Mouse (Mus musculus): ENCODE results near the gene Cep19. TPM values are rescaled to one million over a fixed set of nuclear protein-coding genes. Genes with fewer than 3 reads are reported as not detected.
"Not testable (repeated sequence)": the region's sequence is repeated elsewhere in the genome, so short reads cannot be mapped to it uniquely, and the experiment has no call there.

The Cep19 gene
- polyA plus RNA-seq (2015; fragmentation: Nextera tagmentation; extraction: Ambion mirVana) = 27.0 and 28.7 TPM in 2 replicates

GRCm38 (mm10) chr16:32099638-32100150 is at the start of gene Cep19, which contains the start of gene Pigx:
Cep19 (plus strand) TSS chr16:32099800.
Pigx (minus strand) TSS chr16:32099740.
- ATAC-seq (ENCODE audit: insufficient read depth, low FRiP score) = peak; percentile 96

DNA sequence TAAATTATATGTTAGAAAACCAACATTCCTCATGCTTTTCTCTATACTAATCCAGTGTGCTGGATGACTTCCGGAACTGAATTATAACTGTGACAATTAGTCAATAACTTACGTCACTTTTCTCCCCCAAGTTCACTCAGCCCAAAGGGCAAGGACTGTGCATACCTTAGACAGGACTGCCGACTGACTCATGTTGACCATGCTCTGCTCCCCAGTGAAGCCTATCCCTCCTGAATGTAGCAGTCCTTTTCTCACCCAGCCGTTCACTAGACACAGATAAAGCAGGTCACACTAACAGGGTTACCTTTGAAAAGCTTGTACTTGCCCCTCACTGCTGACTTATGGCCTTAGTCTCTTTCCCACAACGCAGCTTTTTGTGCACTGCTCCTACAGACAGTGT is 40.8 kb upstream of the Cep19 start:
- 0 out of 2 replicates have a peak, but pooled peaks cover 4% of the 10 kb centered on the region for H3K36me3 ChIP-seq (ENCODE audit: control insufficient read depth, insufficient read depth, low read length)
- peak; percentile 62; the same call in 1 of the 2 replicates for ATAC-seq (ENCODE audit: insufficient read depth, low FRiP score)
- WGBS = 58% methylated on average over 5 of the region's 5 CpGs

More at GRCm38 (mm10) chr16:32099638-32100150, at the start of gene Cep19, which contains the start of gene Pigx:
- H3K9ac ChIP-seq (ENCODE audit: low read length) = peak within 1 kb of the TSS; percentile 87
- peak within 1 kb of the TSS; percentile 88 for H3K4me2 ChIP-seq (ENCODE audit: low read depth, low read length)
- peak within 1 kb of the TSS; percentile 78 for H3K27ac ChIP-seq (ENCODE audit: low read length)
- H3K4me1 ChIP-seq (ENCODE audit: control insufficient read depth, insufficient read depth, low read length) = peaks cover 11% of the 10 kb centered on the region; the same call in 1 of the 2 replicates
- H3K9me3 ChIP-seq (replicated peaks; ENCODE audit: control insufficient read depth, low read length) = no peaks in the 10 kb centered on the region
- under 1% methylated on average over 34 of the region's 34 CpGs for WGBS
- H3K36me3 ChIP-seq (ENCODE audit: control insufficient read depth, insufficient read depth, low read length) = peaks cover 6% of the 10 kb centered on the region; the same call in 1 of the 2 replicates
- H3K4me3 ChIP-seq (replicated peaks; ENCODE audit: low read length) = peak within 1 kb of the TSS; percentile 74
- H3K27me3 ChIP-seq (ENCODE audit: control insufficient read depth, insufficient read depth, low read length) = no peaks in the 10 kb centered on the region

DNA sequence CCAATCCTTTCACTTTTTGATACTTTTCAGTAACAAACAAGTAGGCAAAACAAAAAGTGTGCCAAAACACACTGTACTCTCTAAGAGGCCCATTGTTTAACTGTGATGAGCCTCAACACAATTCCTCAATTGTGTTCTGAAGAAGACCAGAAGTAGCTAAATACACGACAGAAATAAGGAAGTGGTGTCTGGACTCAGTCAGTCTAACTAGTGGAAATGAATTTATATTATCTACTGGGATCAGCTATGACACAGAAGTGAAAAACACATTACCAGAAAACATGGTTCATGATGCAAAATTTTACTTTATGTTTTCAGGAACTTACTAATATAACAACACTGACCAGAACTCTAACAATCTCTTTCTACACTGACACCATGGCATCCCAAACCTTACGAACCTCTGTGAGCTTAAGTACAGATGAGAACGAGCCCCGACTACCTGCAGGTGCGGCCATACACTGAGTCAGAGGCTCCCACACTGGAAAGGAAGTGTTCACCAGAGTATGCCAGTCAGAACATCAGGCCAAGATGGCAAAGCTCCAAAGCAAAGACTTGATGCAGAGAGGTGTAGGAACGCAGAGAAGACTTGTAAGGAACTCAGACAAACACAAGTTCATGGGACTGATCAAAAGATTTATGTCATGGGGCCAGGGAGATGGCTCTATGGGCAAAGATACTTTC is 39.6 kb upstream of the Cep19 start:
- H3K36me3 ChIP-seq (ENCODE audit: control insufficient read depth, insufficient read depth, low read length) = 0 out of 2 replicates have a peak, but pooled peaks cover 4% of the 10 kb centered on the region
- H3K4me3 ChIP-seq (replicated peaks; ENCODE audit: low read length) = no peak overlapping the region
- no peak overlapping the region for H3K4me2 ChIP-seq (ENCODE audit: low read depth, low read length)
- no peak overlapping the region for H3K27ac ChIP-seq (ENCODE audit: low read length)
- 0 out of 2 replicates have a peak, but pooled peaks cover 11% of the 10 kb centered on the region for H3K4me1 ChIP-seq (ENCODE audit: control insufficient read depth, insufficient read depth, low read length)
- 57% methylated on average over 6 of the region's 6 CpGs for WGBS
- no peaks in the 10 kb centered on the region for H3K9me3 ChIP-seq (replicated peaks; ENCODE audit: control insufficient read depth, low read length)
- no peaks in the 10 kb centered on the region for H3K27me3 ChIP-seq (ENCODE audit: control insufficient read depth, insufficient read depth, low read length)
- no peak for ATAC-seq (ENCODE audit: insufficient read depth, low FRiP score)
- H3K9ac ChIP-seq (ENCODE audit: low read length) = no peak overlapping the region

More for the DNA sequence above, 40.8 kb upstream of the Cep19 start:
- Histone ChIP-seq H3K4me1 (ENCODE audit: control insufficient read depth, insufficient read depth, low read length) (0 out of 2 replicates have a peak, but pooled peaks cover 9% of the 10 kb centered on the region), H3K27me3 (ENCODE audit: control insufficient read depth, insufficient read depth, low read length) (no peaks in the 10 kb centered on the region), H3K9me3 (replicated peaks; ENCODE audit: control insufficient read depth, low read length) (no peaks in the 10 kb centered on the region), H3K4me3 (replicated peaks; ENCODE audit: low read length) (no peak overlapping the region), H3K9ac (ENCODE audit: low read length) (no peak overlapping the region), H3K4me2 (ENCODE audit: low read depth, low read length) (no peak overlapping the region), H3K27ac (ENCODE audit: low read length) (no peak overlapping the region)

DNA sequence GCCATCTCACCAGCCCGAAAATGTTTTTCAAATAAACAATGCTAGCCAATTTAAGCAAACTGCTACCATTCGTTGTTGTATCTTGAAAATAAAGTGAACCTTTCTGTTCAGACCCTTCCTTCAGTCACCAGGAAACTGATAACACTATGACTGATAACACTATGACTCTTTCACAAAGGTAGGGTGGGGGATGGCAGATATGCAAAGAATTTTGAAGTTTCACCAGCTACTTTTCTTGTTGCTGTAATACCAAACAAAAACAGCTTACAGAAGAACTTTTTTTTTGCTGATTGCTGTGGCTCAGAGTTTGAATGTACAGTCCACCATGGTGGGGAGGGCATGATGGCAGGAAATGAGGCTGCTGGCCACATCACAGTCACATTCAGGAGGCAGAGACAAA is 37.4 kb upstream of the Cep19 start:
- Histone ChIP-seq H3K9me3 (replicated peaks; ENCODE audit: control insufficient read depth, low read length) (no peaks in the 10 kb centered on the region), H3K36me3 (ENCODE audit: control insufficient read depth, insufficient read depth, low read length) (no peaks in the 10 kb centered on the region), H3K4me1 (ENCODE audit: control insufficient read depth, insufficient read depth, low read length) (peaks cover 11% of the 10 kb centered on the region; the same call in 1 of the 2 replicates), H3K27ac (ENCODE audit: low read length) (no peak overlapping the region), H3K4me3 (replicated peaks; ENCODE audit: low read length) (no peak overlapping the region), H3K27me3 (ENCODE audit: control insufficient read depth, insufficient read depth, low read length) (no peaks in the 10 kb centered on the region), H3K9ac (ENCODE audit: low read length) (no peak overlapping the region), H3K4me2 (ENCODE audit: low read depth, low read length) (no peak overlapping the region)
- WGBS = 58% methylated on average over 2 of the region's 2 CpGs
- ATAC-seq (ENCODE audit: insufficient read depth, low FRiP score) = no peak

DNA sequence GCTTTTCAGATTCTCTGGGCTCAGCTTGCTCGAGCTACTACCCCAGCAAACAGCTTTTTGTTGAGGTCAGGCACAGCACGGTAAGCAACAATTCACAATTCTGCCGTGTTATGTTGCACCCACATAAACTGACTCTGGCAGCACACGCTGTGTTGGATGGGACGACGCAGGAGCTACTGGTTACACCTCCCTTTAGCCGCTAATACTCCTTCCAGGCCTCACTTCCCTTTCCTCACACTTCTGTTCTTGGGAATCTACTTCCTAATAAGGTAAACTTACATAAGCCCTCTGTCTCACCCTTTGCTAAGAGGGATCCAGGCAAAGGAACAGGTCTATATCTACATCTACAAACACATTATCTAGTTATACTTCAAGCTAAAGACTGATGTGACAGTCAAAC is 35.7 kb upstream of the Cep19 start:
- ATAC-seq (ENCODE audit: insufficient read depth, low FRiP score) = no peak

DNA sequence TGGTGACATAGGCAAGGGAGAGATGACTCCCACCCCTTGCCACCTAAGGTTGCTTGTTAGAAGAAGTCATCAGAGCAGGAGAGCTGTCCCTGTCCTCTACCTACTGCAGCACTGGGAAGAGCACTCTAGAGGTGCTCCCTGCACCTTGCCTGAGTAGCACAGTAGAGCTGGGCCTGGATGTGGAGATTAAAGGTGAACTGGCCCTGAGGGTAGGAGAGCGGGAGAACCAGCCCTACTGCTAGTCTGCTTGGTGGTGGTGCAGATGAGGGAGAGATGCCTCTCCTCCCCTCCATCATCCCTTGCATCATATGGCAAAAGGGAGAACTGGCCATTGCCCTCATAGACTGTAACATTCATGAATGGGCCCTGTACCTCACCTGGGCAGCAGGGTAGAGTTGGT is 32.7 kb upstream of the Cep19 start:
- Histone ChIP-seq H3K36me3 (ENCODE audit: control insufficient read depth, insufficient read depth, low read length) (no peaks in the 10 kb centered on the region), H3K4me2 (ENCODE audit: low read depth, low read length) (no peak overlapping the region), H3K4me1 (ENCODE audit: control insufficient read depth, insufficient read depth, low read length) (peaks cover 14% of the 10 kb centered on the region; the same call in 1 of the 2 replicates), H3K4me3 (replicated peaks; ENCODE audit: low read length) (no peak overlapping the region), H3K9me3 (replicated peaks; ENCODE audit: control insufficient read depth, low read length) (no peaks in the 10 kb centered on the region), H3K27me3 (ENCODE audit: control insufficient read depth, insufficient read depth, low read length) (no peaks in the 10 kb centered on the region), H3K9ac (ENCODE audit: low read length) (no peak overlapping the region), H3K27ac (ENCODE audit: low read length) (no peak overlapping the region)
- no peak for ATAC-seq (ENCODE audit: insufficient read depth, low FRiP score)
- 89% methylated on average over 1 of the region's 1 CpGs for WGBS

More for the DNA sequence above, 35.7 kb upstream of the Cep19 start:
- H3K27me3 ChIP-seq (ENCODE audit: control insufficient read depth, insufficient read depth, low read length) = no peaks in the 10 kb centered on the region
- H3K9ac ChIP-seq (ENCODE audit: low read length) = no peak overlapping the region
- no peaks in the 10 kb centered on the region for H3K9me3 ChIP-seq (replicated peaks; ENCODE audit: control insufficient read depth, low read length)
- no peak overlapping the region for H3K4me2 ChIP-seq (ENCODE audit: low read depth, low read length)
- H3K4me1 ChIP-seq (ENCODE audit: control insufficient read depth, insufficient read depth, low read length) = peaks cover 15% of the 10 kb centered on the region; the same call in 1 of the 2 replicates
- no peak overlapping the region for H3K4me3 ChIP-seq (replicated peaks; ENCODE audit: low read length)
- H3K36me3 ChIP-seq (ENCODE audit: control insufficient read depth, insufficient read depth, low read length) = no peaks in the 10 kb centered on the region
- peak overlapping the region; percentile 32; the same call in 1 of the 2 replicates for H3K27ac ChIP-seq (ENCODE audit: low read length)
- WGBS = 68% methylated on average over 7 of the region's 7 CpGs

DNA sequence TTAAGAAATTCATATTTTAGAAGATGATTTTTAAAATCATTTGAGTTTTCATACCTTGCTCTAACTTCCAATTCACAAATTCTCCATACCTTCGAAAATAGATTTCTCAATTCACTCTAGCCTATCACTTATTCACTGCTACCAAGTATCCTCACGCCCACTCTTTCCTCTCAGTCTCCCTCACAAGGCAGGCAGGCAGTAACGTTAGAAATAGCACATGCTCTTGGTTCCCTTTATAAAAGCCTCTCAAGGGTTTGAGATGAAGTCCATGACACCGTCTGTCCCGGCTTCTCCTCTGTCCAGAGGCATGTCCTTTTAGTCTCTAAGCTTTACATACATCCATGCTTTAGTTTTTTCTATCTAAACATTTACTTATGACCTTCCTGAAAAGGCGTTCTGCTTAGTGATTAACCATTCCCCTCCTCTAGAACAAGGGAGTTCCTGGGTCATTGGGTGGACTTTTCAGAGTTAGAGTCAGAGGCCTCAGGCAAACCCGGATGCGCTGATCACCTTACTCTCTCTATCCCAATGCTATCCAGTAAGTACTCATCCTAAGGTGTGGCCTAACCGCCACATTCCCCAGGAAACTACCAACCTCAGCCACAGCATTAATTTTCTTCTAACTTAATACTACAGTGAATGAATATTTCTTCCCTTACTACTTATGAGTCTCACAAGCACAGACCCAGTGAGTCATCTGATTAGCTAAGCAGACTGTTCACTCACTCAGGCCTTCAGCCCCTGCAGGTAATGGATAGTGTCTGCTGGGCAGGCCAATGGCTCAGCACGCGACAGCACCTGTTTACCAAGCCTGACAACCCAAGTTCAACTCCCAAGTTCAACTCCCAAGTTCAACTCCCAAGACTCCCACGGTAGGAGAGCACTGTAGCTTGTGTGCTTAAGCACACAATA is 31.0 kb upstream of the Cep19 start:
- ATAC-seq (ENCODE audit: insufficient read depth, low FRiP score) = peak; percentile 70; the same call in 1 of the 2 replicates
- Histone ChIP-seq H3K4me3 (replicated peaks; ENCODE audit: low read length) (no peak overlapping the region), H3K27me3 (ENCODE audit: control insufficient read depth, insufficient read depth, low read length) (no peaks in the 10 kb centered on the region), H3K4me2 (ENCODE audit: low read depth, low read length) (no peak overlapping the region), H3K9me3 (replicated peaks; ENCODE audit: control insufficient read depth, low read length) (no peaks in the 10 kb centered on the region), H3K4me1 (ENCODE audit: control insufficient read depth, insufficient read depth, low read length) (peaks cover 14% of the 10 kb centered on the region; the same call in 1 of the 2 replicates), H3K27ac (ENCODE audit: low read length) (peak overlapping the region; percentile 64), H3K9ac (ENCODE audit: low read length) (no peak overlapping the region), H3K36me3 (ENCODE audit: control insufficient read depth, insufficient read depth, low read length) (no peaks in the 10 kb centered on the region)
- WGBS = 53% methylated on average over 12 of the region's 12 CpGs

DNA sequence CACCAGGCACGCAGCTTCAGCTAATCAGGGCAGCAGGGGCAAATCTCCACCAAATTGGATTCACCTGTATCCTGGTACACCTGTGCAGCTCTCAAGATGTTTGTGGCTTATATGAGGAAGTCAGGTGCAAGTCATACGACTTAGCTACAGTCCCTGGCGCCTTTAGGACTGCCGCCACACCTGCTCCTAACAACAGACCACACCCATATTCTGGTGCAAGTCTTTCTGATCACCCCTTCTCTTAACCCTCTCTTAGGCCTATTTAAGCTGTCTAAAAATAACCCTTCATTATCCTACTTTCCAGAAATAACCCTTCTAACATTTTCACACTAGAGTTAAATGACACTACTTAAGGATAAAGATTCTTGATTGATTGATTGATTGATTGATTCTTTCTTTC is 29.5 kb upstream of the Cep19 start:
- ATAC-seq (ENCODE audit: insufficient read depth, low FRiP score); H3K4me2 ChIP-seq (ENCODE audit: low read depth, low read length); H3K4me3 ChIP-seq (replicated peaks; ENCODE audit: low read length); H3K27ac ChIP-seq (ENCODE audit: low read length); H3K9me3 ChIP-seq (replicated peaks; ENCODE audit: control insufficient read depth, low read length); H3K36me3 ChIP-seq (ENCODE audit: control insufficient read depth, insufficient read depth, low read length); H3K27me3 ChIP-seq (ENCODE audit: control insufficient read depth, insufficient read depth, low read length); H3K9ac ChIP-seq (ENCODE audit: low read length); H3K4me1 ChIP-seq (ENCODE audit: control insufficient read depth, insufficient read depth, low read length): not testable (repeated sequence)
- WGBS = 45% methylated on average over 4 of the region's 4 CpGs
